Mouse (Mus musculus): ENCODE measurements around the gene March8. TPM values are rescaled to one million over a fixed set of nuclear protein-coding genes. Genes with fewer than 3 reads are reported as not detected.

The March8 gene
- polyA plus RNA-seq, 1 experiment from 2014 or later: 30.8 TPM

GRCm38 (mm10) chr6:116370216-116370976 is 32.6 kb downstream of the March8 start:
- Histone ChIP-seq H3K4me3 (ENCODE audit: low read depth, low read length) (no peak overlapping the region), H3K36me3 (ENCODE audit: insufficient read depth) (no peaks in the 10 kb centered on the region), H3K9me3 (ENCODE audit: low read depth, low read length) (no peaks in the 10 kb centered on the region), H3K27ac (ENCODE audit: low read depth) (no peak overlapping the region), H3K4me2 (no peak overlapping the region), H3K9ac (no peak overlapping the region), H3K27me3 (ENCODE audit: insufficient read depth, low read length) (no peaks in the 10 kb centered on the region), H3K4me1 (ENCODE audit: insufficient read depth) (no peaks in the 10 kb centered on the region)
- ATAC-seq (ENCODE audit: insufficient read depth) (peak; percentile 58; the same call in 1 of the 2 replicates), DNase-seq (no peak)
- no peak for TF ChIP-seq CTCF (IDR thresholded peaks at IDR 0.05; ENCODE audit: low read depth)
- 65% methylated on average over 6 of the region's 6 CpGs for WGBS

- no peak for ATAC-seq (ENCODE audit: insufficient read depth)
Observed at GRCm38 (mm10) chr6:116371500-116371899, 33.7 kb downstream of the March8 start.

GRCm38 (mm10) chr6:116374136-116374535 is 36.3 kb downstream of the March8 start:
- no peak overlapping the region for H3K9ac ChIP-seq
- H3K4me2 ChIP-seq: no peak overlapping the region
- H3K4me3 ChIP-seq (ENCODE audit: low read depth, low read length): no peak overlapping the region
- no peaks in the 10 kb centered on the region for H3K4me1 ChIP-seq (ENCODE audit: insufficient read depth)
- no peaks in the 10 kb centered on the region for H3K27me3 ChIP-seq (ENCODE audit: insufficient read depth, low read length)
- no peak; the same call in 1 of the 2 replicates for ATAC-seq (ENCODE audit: insufficient read depth)
- H3K9me3 ChIP-seq (ENCODE audit: low read depth, low read length): no peaks in the 10 kb centered on the region
- 56% methylated on average over 1 of the region's 1 CpGs for WGBS
- no peaks in the 10 kb centered on the region for H3K36me3 ChIP-seq (ENCODE audit: insufficient read depth)
- no peak for TF ChIP-seq CTCF (IDR thresholded peaks at IDR 0.05; ENCODE audit: low read depth)
- H3K27ac ChIP-seq (ENCODE audit: low read depth): no peak overlapping the region
- peak; percentile 13 for DNase-seq

More at GRCm38 (mm10) chr6:116371500-116371899, 33.7 kb downstream of the March8 start:
- H3K4me3 ChIP-seq (ENCODE audit: low read depth, low read length): no peak overlapping the region
- no peaks in the 10 kb centered on the region for H3K27me3 ChIP-seq (ENCODE audit: insufficient read depth, low read length)
- H3K4me2 ChIP-seq: no peak overlapping the region
- no peaks in the 10 kb centered on the region for H3K9me3 ChIP-seq (ENCODE audit: low read depth, low read length)
- DNase-seq: no peak
- H3K9ac ChIP-seq: no peak overlapping the region
- no peaks in the 10 kb centered on the region for H3K36me3 ChIP-seq (ENCODE audit: insufficient read depth)
- no peak overlapping the region for H3K27ac ChIP-seq (ENCODE audit: low read depth)
- no peaks in the 10 kb centered on the region for H3K4me1 ChIP-seq (ENCODE audit: insufficient read depth)
- TF ChIP-seq CTCF (IDR thresholded peaks at IDR 0.05; ENCODE audit: low read depth): no peak
- 94% methylated on average over 3 of the region's 3 CpGs for whole genome bisulfite sequencing

- H3K27ac ChIP-seq (ENCODE audit: low read depth): no peak overlapping the region
- DNase-seq (no peak), ATAC-seq (ENCODE audit: insufficient read depth) (no peak)
- no peaks in the 10 kb centered on the region for H3K9me3 ChIP-seq (ENCODE audit: low read depth, low read length)
- TF ChIP-seq CTCF (IDR thresholded peaks at IDR 0.05; ENCODE audit: low read depth): no peak
- H3K9ac ChIP-seq: no peak overlapping the region
- H3K4me2 ChIP-seq: no peak overlapping the region
- no peaks in the 10 kb centered on the region for H3K36me3 ChIP-seq (ENCODE audit: insufficient read depth)
- H3K4me1 ChIP-seq (ENCODE audit: insufficient read depth): no peaks in the 10 kb centered on the region
- no peak overlapping the region for H3K4me3 ChIP-seq (ENCODE audit: low read depth, low read length)
- H3K27me3 ChIP-seq (ENCODE audit: insufficient read depth, low read length): no peaks in the 10 kb centered on the region
Observed at GRCm38 (mm10) chr6:116374618-116375017, 36.8 kb downstream of the March8 start.

GRCm38 (mm10) chr6:116378892-116379291 is 41.1 kb downstream of the March8 start:
- Histone ChIP-seq H3K4me1 (ENCODE audit: insufficient read depth) (no peaks in the 10 kb centered on the region), H3K9me3 (ENCODE audit: low read depth, low read length) (no peaks in the 10 kb centered on the region), H3K4me3 (ENCODE audit: low read depth, low read length) (no peak overlapping the region), H3K9ac (no peak overlapping the region), H3K27ac (ENCODE audit: low read depth) (no peak overlapping the region), H3K27me3 (ENCODE audit: insufficient read depth, low read length) (no peaks in the 10 kb centered on the region), H3K36me3 (ENCODE audit: insufficient read depth) (no peaks in the 10 kb centered on the region), H3K4me2 (no peak overlapping the region)
- no peak for TF ChIP-seq CTCF (IDR thresholded peaks at IDR 0.05; ENCODE audit: low read depth)
- 92% methylated on average over 7 of the region's 7 CpGs for WGBS
- DNase-seq (no peak), ATAC-seq (ENCODE audit: insufficient read depth) (no peak)

- WGBS: 44% methylated on average over 3 of the region's 3 CpGs
- Histone ChIP-seq H3K9ac (no peak overlapping the region), H3K4me3 (ENCODE audit: low read depth, low read length) (no peak overlapping the region), H3K27me3 (ENCODE audit: insufficient read depth, low read length) (no peaks in the 10 kb centered on the region), H3K9me3 (ENCODE audit: low read depth, low read length) (no peaks in the 10 kb centered on the region), H3K4me2 (no peak overlapping the region), H3K4me1 (ENCODE audit: insufficient read depth) (no peaks in the 10 kb centered on the region), H3K27ac (ENCODE audit: low read depth) (no peak overlapping the region), H3K36me3 (ENCODE audit: insufficient read depth) (no peaks in the 10 kb centered on the region)
- no peak for ATAC-seq (ENCODE audit: insufficient read depth)
- no peak for TF ChIP-seq CTCF (IDR thresholded peaks at IDR 0.05; ENCODE audit: low read depth)
- no peak for DNase-seq
Observed at GRCm38 (mm10) chr6:116380157-116380556, 42.3 kb downstream of the March8 start.

GRCm38 (mm10) chr6:116381605-116382004 is 43.8 kb downstream of the March8 start:
- DNase-seq (no peak), ATAC-seq (ENCODE audit: insufficient read depth) (no peak)
- Histone ChIP-seq H3K36me3 (ENCODE audit: insufficient read depth) (no peaks in the 10 kb centered on the region), H3K4me1 (ENCODE audit: insufficient read depth) (no peaks in the 10 kb centered on the region), H3K27me3 (ENCODE audit: insufficient read depth, low read length) (no peaks in the 10 kb centered on the region), H3K9ac (no peak overlapping the region), H3K27ac (ENCODE audit: low read depth) (no peak overlapping the region), H3K4me2 (no peak overlapping the region), H3K4me3 (ENCODE audit: low read depth, low read length) (no peak overlapping the region), H3K9me3 (ENCODE audit: low read depth, low read length) (no peaks in the 10 kb centered on the region)
- 33% methylated on average over 2 of the region's 2 CpGs for WGBS
- no peak for TF ChIP-seq CTCF (IDR thresholded peaks at IDR 0.05; ENCODE audit: low read depth)

Data from lung, embryonic 14.5 days (tissue).